Mouse (Mus musculus) thymus, adult 2 months (tissue): ENCODE results near the gene Prkag2. TPM values are rescaled to one million over a fixed set of nuclear protein-coding genes. Genes with fewer than 3 reads are reported as not detected.
A peak's percentile ranks its signal among the peaks of the same experiment; 100 is the strongest.

Experiments
- DNase-seq: peaks from one replicate; pipeline ENCODE4 v3.0.0; 2021
- H3K27ac ChIP-seq: fragments of 200-500 bp; 2 replicates; pipeline ENCODE4 v1.5.1; 2012; ENCODE audit warnings: low read length, control low read depth; ENCODE audit not compliant: control insufficient read depth, insufficient read depth
- H3K27me3 ChIP-seq: fragments of 200-500 bp; 2 replicates; pipeline ENCODE4 v1.6.1; 2012; ENCODE audit warnings: mild to moderate bottlenecking, low read length, moderate library complexity, mixed read lengths; ENCODE audit not compliant: control insufficient read depth, insufficient read depth
- H3K36me3 ChIP-seq: fragments of 200-500 bp; 2 replicates; pipeline ENCODE4 v1.6.1; 2012; ENCODE audit warnings: mild to moderate bottlenecking, low read length, moderate library complexity; ENCODE audit not compliant: control insufficient read depth, insufficient read depth
- H3K4me1 ChIP-seq: fragments of 200-500 bp; replicated peaks from 2 replicates; pipeline ENCODE4 v1.6.1; 2012; ENCODE audit warnings: low read length; ENCODE audit not compliant: control insufficient read depth, insufficient read depth
- H3K4me3 ChIP-seq: fragments of 200-500 bp; 2 replicates; pipeline ENCODE4 v1.5.1; 2012; ENCODE audit warnings: mild to moderate bottlenecking, low read length, control low read depth, moderate library complexity; ENCODE audit not compliant: control insufficient read depth, insufficient read depth
- CTCF ChIP-seq: fragments of 200-500 bp; IDR thresholded peaks from 2 replicates; pipeline ENCODE4 v1.5.1; 2012; ENCODE audit warnings: mild to moderate bottlenecking, control low read depth, low read length, moderate library complexity, borderline replicate concordance; ENCODE audit not compliant: control insufficient read depth, poor library complexity, insufficient read depth; ENCODE audit errors: extremely low read depth
- POLR2A ChIP-seq: fragments of 200-500 bp; IDR thresholded peaks from 2 replicates; pipeline ENCODE4 v1.6.1; 2012; ENCODE audit warnings: mild to moderate bottlenecking, low read length, control low read depth, moderate library complexity; ENCODE audit not compliant: control insufficient read depth, poor library complexity, insufficient read depth; ENCODE audit errors: extremely low read depth
- WGBS: fragments of 180-500 bp; shearing (Covaris S2); methylation state at CpG from one replicate; pipeline ENCODE4 v1.1.7; 2018; 5-methylcytosine and 5-hydroxymethylcytosine counted together
- polyA plus RNA-seq: library from polyadenylated mRNA; depleted of rRNA; stranded (reverse); fragments of >200 nt; gene quantifications from 2 replicates; pipeline ENCODE4 v1.2.3, GENCODE M21; 2012

Prkag2 gene
- polyA plus RNA-seq, 1 experiment: 23.5 TPM

DNA sequence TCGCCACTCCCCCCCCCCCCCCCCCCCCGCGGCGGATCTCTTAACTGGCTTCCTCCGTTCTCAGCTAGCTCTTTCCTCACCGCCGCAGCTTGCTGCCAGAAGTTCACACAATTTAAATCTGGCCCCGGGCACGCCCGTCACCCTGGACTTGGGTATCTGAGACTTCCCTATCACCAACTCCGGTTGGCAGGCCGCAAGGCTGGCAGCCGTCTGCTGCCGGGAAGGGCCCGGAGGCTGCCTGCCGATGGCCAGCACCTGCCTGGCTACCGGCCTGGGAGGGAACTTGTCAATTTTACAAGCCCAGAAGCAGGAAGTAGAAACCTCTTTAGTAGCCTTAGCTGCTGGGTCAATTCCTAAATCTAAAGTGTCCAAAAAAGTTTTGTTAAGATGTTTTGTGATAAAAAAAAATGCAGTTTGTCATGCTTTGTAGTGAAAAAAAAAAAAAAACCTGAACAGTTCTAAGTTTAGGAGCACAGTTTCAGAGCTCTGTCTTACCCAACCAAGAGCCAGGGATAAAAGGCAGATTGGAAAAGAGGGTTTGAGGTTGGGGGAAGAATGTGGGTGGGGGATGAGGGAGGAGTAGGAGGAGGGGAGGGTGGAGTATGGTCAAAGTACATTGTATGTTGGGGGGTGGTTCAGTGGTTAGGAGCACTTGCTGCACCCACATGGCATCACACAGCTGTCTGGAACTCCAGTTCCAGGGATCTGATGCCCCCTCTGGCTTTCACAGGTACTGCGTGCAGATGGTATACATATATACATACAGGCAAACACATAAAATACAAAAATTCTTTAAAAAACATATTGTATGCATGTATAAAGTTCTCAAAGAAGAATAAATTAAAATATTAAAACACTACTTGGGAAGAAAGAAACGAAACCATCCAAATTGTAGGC, 191.4 kb downstream of the Prkag2 start:
- Histone ChIP-seq H3K4me3 (peak overlapping the region; percentile 64), H3K36me3 (no peaks in the 10 kb centered on the region), H3K4me1 (peaks cover 3% of the 10 kb centered on the region), H3K27ac (peak overlapping the region; percentile 87), H3K27me3 (no peaks in the 10 kb centered on the region)
- TF ChIP-seq CTCF (0 out of 2 replicates have a peak, but pooled peaks have one; percentile 17), POLR2A (no peak)
- peak; percentile 72 for DNase-seq
- 13% methylated on average over 15 of the region's 19 CpGs for WGBS

DNA sequence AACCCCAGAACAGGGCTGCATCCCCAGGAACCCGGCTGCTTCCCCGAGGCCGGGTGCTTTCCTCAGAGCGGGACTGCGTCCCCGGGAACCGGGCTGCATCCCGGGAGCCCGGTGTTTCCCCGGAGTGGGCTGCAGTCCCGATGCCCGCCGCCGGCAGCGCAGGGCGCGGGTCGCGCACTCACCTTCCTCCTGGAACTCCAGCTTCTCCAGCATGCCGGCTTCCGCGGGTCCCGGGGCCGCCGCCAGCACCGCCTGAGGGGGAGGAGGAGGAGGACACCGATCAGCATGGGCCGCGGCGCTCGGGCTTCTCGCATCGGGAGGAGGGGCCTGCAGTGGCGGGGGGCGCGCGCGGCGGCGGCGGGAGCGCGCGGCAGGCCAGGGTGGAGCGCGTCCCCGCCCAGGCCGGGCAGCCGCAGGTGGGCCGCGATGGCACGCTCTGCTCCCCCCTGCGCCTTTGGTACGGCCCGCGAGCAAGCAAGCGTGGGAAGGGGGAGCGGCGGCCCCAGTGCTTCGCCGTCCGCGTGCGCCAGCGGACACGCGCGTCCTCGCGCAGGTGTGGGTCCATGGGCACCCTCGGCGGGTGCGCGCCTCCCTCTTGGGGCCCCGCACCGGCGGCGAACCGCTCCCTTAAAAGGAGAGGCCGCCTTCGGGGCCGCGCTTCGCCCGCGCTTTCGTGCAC, 192.2 kb downstream of the Prkag2 start:
- peak overlapping the region; percentile 64 for H3K4me3 ChIP-seq
- peak; percentile 94 for DNase-seq
- no peaks in the 10 kb centered on the region for H3K36me3 ChIP-seq
- peaks cover 3% of the 10 kb centered on the region for H3K4me1 ChIP-seq
- WGBS: 1% methylated on average over 79 of the region's 87 CpGs
- H3K27me3 ChIP-seq: no peaks in the 10 kb centered on the region
- peak; percentile 90 for TF ChIP-seq CTCF
- no peak for TF ChIP-seq POLR2A
- H3K27ac ChIP-seq: no peak overlapping the region

GRCm38 (mm10) chr5:24907737-24908136, 192.7 kb downstream of the Prkag2 start:
- Histone ChIP-seq H3K4me1 (peaks cover 3% of the 10 kb centered on the region), H3K4me3 (peak overlapping the region; percentile 64), H3K27me3 (no peaks in the 10 kb centered on the region), H3K36me3 (no peaks in the 10 kb centered on the region), H3K27ac (no peak overlapping the region)
- peak; percentile 48 for DNase-seq
- under 1% methylated on average over 26 of the region's 26 CpGs for WGBS
- TF ChIP-seq POLR2A: no peak
- no peak for TF ChIP-seq CTCF

DNA sequence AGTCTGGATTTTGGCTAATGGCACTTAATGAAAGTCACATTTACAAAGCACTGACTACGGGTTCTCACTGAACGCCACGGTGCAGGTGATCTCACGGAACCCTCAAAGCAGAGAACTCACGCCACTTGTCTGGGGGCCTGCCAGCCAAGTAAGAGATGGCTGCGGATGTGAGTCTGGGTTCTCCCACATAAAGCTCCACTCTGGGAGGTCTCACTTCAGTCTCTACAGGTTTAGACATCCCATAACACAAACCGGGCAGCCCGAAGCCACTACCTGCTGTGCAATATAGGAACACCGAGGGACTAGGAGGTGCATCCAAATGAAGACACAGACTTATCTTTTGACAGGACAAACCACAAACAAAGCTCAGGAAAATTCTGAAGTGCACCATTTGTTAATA, 193.6 kb downstream of the Prkag2 start:
- H3K4me1 ChIP-seq: peaks cover 3% of the 10 kb centered on the region
- H3K27ac ChIP-seq: no peak overlapping the region
- H3K4me3 ChIP-seq: no peak overlapping the region
- DNase-seq: no peak
- no peaks in the 10 kb centered on the region for H3K27me3 ChIP-seq
- H3K36me3 ChIP-seq: no peaks in the 10 kb centered on the region
- TF ChIP-seq CTCF: no peak
- TF ChIP-seq POLR2A: no peak
- WGBS: 70% methylated on average over 9 of the region's 9 CpGs

- Histone ChIP-seq H3K27me3 (no peaks in the 10 kb centered on the region), H3K4me1 (peaks cover 3% of the 10 kb centered on the region), H3K27ac (no peak overlapping the region), H3K4me3 (no peak overlapping the region), H3K36me3 (no peaks in the 10 kb centered on the region)
- no peak for DNase-seq
- TF ChIP-seq POLR2A: no peak
- 97% methylated on average over 9 of the region's 9 CpGs for WGBS
These were observed 195.5 kb downstream of the Prkag2 start for GRCm38 (mm10) chr5:24904941-24905340.

- H3K36me3 ChIP-seq: no peaks in the 10 kb centered on the region
- TF ChIP-seq CTCF (no peak), POLR2A (no peak)
- no peaks in the 10 kb centered on the region for H3K27me3 ChIP-seq
- H3K4me3 ChIP-seq: no peak overlapping the region
- H3K4me1 ChIP-seq: peaks cover 3% of the 10 kb centered on the region
- no peak overlapping the region for H3K27ac ChIP-seq
- DNase-seq: no peak
- WGBS: 96% methylated on average over 8 of the region's 8 CpGs
These were observed 196.0 kb downstream of the Prkag2 start for GRCm38 (mm10) chr5:24904423-24904822.

- Histone ChIP-seq H3K27ac (no peak overlapping the region), H3K4me1 (peaks cover 3% of the 10 kb centered on the region), H3K4me3 (no peak overlapping the region), H3K36me3 (no peaks in the 10 kb centered on the region), H3K27me3 (no peaks in the 10 kb centered on the region)
- TF ChIP-seq CTCF: no peak
- TF ChIP-seq POLR2A: no peak
- WGBS: 93% methylated on average over 4 of the region's 4 CpGs
- no peak for DNase-seq
These were observed 196.4 kb downstream of the Prkag2 start for GRCm38 (mm10) chr5:24904001-24904400.
